Mouse (Mus musculus): ENCODE data around the gene Rps6ka1. TPM values are rescaled to one million over a fixed set of nuclear protein-coding genes. Genes with fewer than 3 reads are reported as not detected.

Rps6ka1 gene
- total and polyA plus RNA-seq, 2 experiments = 4.1 to 16.9 TPM

- Histone ChIP-seq H3K4me3 (ENCODE audit: insufficient read depth, low read depth, low read length) (peak overlapping the region; percentile 68), H3K36me3 (ENCODE audit: control insufficient read depth, insufficient read depth, low read length) (no peaks in the 10 kb centered on the region), H3K27me3 (ENCODE audit: control insufficient read depth, insufficient read depth, low read length) (no peaks in the 10 kb centered on the region), H3K27ac (replicated peaks; ENCODE audit: insufficient read depth, low read depth, low read length) (peak overlapping the region; percentile 97), H3K9ac (ENCODE audit: low read depth, low read length) (peak overlapping the region; percentile 88), H3K4me1 (ENCODE audit: control insufficient read depth, insufficient read depth, low read length) (peaks cover 8% of the 10 kb centered on the region), H3K79me2 (ENCODE audit: control insufficient read depth, insufficient read depth, low read length) (no peaks in the 10 kb centered on the region)
- TF ChIP-seq POLR2A (IDR thresholded peaks at IDR 0.05; ENCODE audit: extremely low read depth, insufficient read depth, low read length) (no peak), CTCF (IDR thresholded peaks at IDR 0.05; ENCODE audit: low read depth, low read length) (no peak)
- DNase-seq (ENCODE audit: extremely low read depth, low read depth, low spot score) = peak; percentile 82
- 16% methylated on average over 25 of the region's 25 CpGs for WGBS
These were observed 72.6 kb downstream of the Rps6ka1 start for GRCm38 (mm10) chr4:133814804-133815515.

- Histone ChIP-seq H3K27me3 (ENCODE audit: control insufficient read depth, insufficient read depth, low read length) (no peaks in the 10 kb centered on the region), H3K36me3 (ENCODE audit: control insufficient read depth, insufficient read depth, low read length) (no peaks in the 10 kb centered on the region), H3K79me2 (ENCODE audit: control insufficient read depth, insufficient read depth, low read length) (no peaks in the 10 kb centered on the region), H3K4me3 (ENCODE audit: insufficient read depth, low read depth, low read length) (peak overlapping the region; percentile 68), H3K27ac (replicated peaks; ENCODE audit: insufficient read depth, low read depth, low read length) (peak overlapping the region; percentile 100), H3K4me1 (ENCODE audit: control insufficient read depth, insufficient read depth, low read length) (peaks cover 8% of the 10 kb centered on the region), H3K9ac (ENCODE audit: low read depth, low read length) (peak overlapping the region; percentile 88)
- peak; percentile 71 for DNase-seq (ENCODE audit: extremely low read depth, low read depth, low spot score)
- TF ChIP-seq POLR2A (IDR thresholded peaks at IDR 0.05; ENCODE audit: extremely low read depth, insufficient read depth, low read length) (peak; percentile 56; the same call in 1 of the 2 replicates), CTCF (IDR thresholded peaks at IDR 0.05; ENCODE audit: low read depth, low read length) (peak; percentile 56)
- WGBS = under 1% methylated on average over 68 of the region's 80 CpGs
These were observed 73.4 kb downstream of the Rps6ka1 start for GRCm38 (mm10) chr4:133813992-133814803.

GRCm38 (mm10) chr4:133813174-133813991 lies 74.2 kb downstream of the Rps6ka1 start:
- Histone ChIP-seq H3K27me3 (ENCODE audit: control insufficient read depth, insufficient read depth, low read length) (no peaks in the 10 kb centered on the region), H3K4me3 (ENCODE audit: insufficient read depth, low read depth, low read length) (peak overlapping the region; percentile 68), H3K27ac (replicated peaks; ENCODE audit: insufficient read depth, low read depth, low read length) (peak overlapping the region; percentile 100), H3K36me3 (ENCODE audit: control insufficient read depth, insufficient read depth, low read length) (no peaks in the 10 kb centered on the region), H3K79me2 (ENCODE audit: control insufficient read depth, insufficient read depth, low read length) (no peaks in the 10 kb centered on the region), H3K4me1 (ENCODE audit: control insufficient read depth, insufficient read depth, low read length) (peaks cover 8% of the 10 kb centered on the region), H3K9ac (ENCODE audit: low read depth, low read length) (peak overlapping the region; percentile 88)
- under 1% methylated on average over 74 of the region's 101 CpGs for WGBS
- TF ChIP-seq POLR2A (IDR thresholded peaks at IDR 0.05; ENCODE audit: extremely low read depth, insufficient read depth, low read length) = peak; percentile 80
- no peak for TF ChIP-seq CTCF (IDR thresholded peaks at IDR 0.05; ENCODE audit: low read depth, low read length)
- DNase-seq (ENCODE audit: extremely low read depth, low read depth, low spot score) = peak; percentile 90

- no peaks in the 10 kb centered on the region for H3K27me3 ChIP-seq (ENCODE audit: control insufficient read depth, insufficient read depth, low read length)
- H3K9ac ChIP-seq (ENCODE audit: low read depth, low read length) = no peak overlapping the region
- H3K36me3 ChIP-seq (ENCODE audit: control insufficient read depth, insufficient read depth, low read length) = no peaks in the 10 kb centered on the region
- H3K27ac ChIP-seq (replicated peaks; ENCODE audit: insufficient read depth, low read depth, low read length) = peak overlapping the region; percentile 19; the same call in 1 of the 2 replicates
- H3K4me3 ChIP-seq (ENCODE audit: insufficient read depth, low read depth, low read length) = no peak overlapping the region
- TF ChIP-seq CTCF (IDR thresholded peaks at IDR 0.05; ENCODE audit: low read depth, low read length) (no peak), POLR2A (IDR thresholded peaks at IDR 0.05; ENCODE audit: extremely low read depth, insufficient read depth, low read length) (no peak)
- DNase-seq (ENCODE audit: extremely low read depth, low read depth, low spot score) = peak; percentile 43
- no peaks in the 10 kb centered on the region for H3K79me2 ChIP-seq (ENCODE audit: control insufficient read depth, insufficient read depth, low read length)
- no peaks in the 10 kb centered on the region for H3K4me1 ChIP-seq (ENCODE audit: control insufficient read depth, insufficient read depth, low read length)
- WGBS = 76% methylated on average over 15 of the region's 15 CpGs
These were observed 83.0 kb downstream of the Rps6ka1 start for GRCm38 (mm10) chr4:133804401-133805263.

GRCm38 (mm10) chr4:133800589-133800988 lies 87.0 kb downstream of the Rps6ka1 start:
- TF ChIP-seq CTCF (IDR thresholded peaks at IDR 0.05; ENCODE audit: low read depth, low read length) (no peak), POLR2A (IDR thresholded peaks at IDR 0.05; ENCODE audit: extremely low read depth, insufficient read depth, low read length) (no peak)
- no peak overlapping the region for H3K27ac ChIP-seq (replicated peaks; ENCODE audit: insufficient read depth, low read depth, low read length)
- no peaks in the 10 kb centered on the region for H3K79me2 ChIP-seq (ENCODE audit: control insufficient read depth, insufficient read depth, low read length)
- H3K27me3 ChIP-seq (ENCODE audit: control insufficient read depth, insufficient read depth, low read length) = no peaks in the 10 kb centered on the region
- DNase-seq (ENCODE audit: extremely low read depth, low read depth, low spot score) = no peak
- no peak overlapping the region for H3K9ac ChIP-seq (ENCODE audit: low read depth, low read length)
- 66% methylated on average over 6 of the region's 6 CpGs for WGBS
- no peaks in the 10 kb centered on the region for H3K36me3 ChIP-seq (ENCODE audit: control insufficient read depth, insufficient read depth, low read length)
- no peaks in the 10 kb centered on the region for H3K4me1 ChIP-seq (ENCODE audit: control insufficient read depth, insufficient read depth, low read length)
- no peak overlapping the region for H3K4me3 ChIP-seq (ENCODE audit: insufficient read depth, low read depth, low read length)

Other genes starting within 250 kb of the Rps6ka1 start
- 8.9 and 15.5 TPM in 2 replicates for gene Zdhhc18, start 237.6 kb downstream of the Rps6ka1 start, total RNA-seq (2014; rRNA removed)
- gene Zdhhc18, start 237.6 kb downstream of the Rps6ka1 start, polyA plus RNA-seq (2012; rRNA removed) = 18.5 and 21.3 TPM in 2 replicates
- gene Pigv, start 215.2 kb downstream of the Rps6ka1 start, total RNA-seq (2014; rRNA removed) = 5.9 and 6.4 TPM in 2 replicates
- gene Pigv, start 215.2 kb downstream of the Rps6ka1 start, polyA plus RNA-seq (2012; rRNA removed) = 5.9 and 7.5 TPM in 2 replicates
- gene Arid1a, start 131.0 kb downstream of the Rps6ka1 start, total RNA-seq (2014; rRNA removed) = 5.9 and 8.5 TPM in 2 replicates
- gene Arid1a, start 131.0 kb downstream of the Rps6ka1 start, polyA plus RNA-seq (2012; rRNA removed) = 21.9 and 25.2 TPM in 2 replicates
- 21.1 and 35.2 TPM in 2 replicates for gene Hmgn2, start 80.9 kb upstream of the Rps6ka1 start, total RNA-seq (2014; rRNA removed)
- 3.1 and 3.7 TPM in 2 replicates for gene Hmgn2, start 80.9 kb upstream of the Rps6ka1 start, polyA plus RNA-seq (2012; rRNA removed)
- gene Dhdds, start 113.1 kb upstream of the Rps6ka1 start, total RNA-seq (2014; rRNA removed) = 14.0 and 15.6 TPM in 2 replicates
- gene Dhdds, start 113.1 kb upstream of the Rps6ka1 start, polyA plus RNA-seq (2012; rRNA removed) = 19.2 and 21.3 TPM in 2 replicates
- not detected in 2 replicates for gene Lin28a, start 131.0 kb upstream of the Rps6ka1 start, total RNA-seq (2014; rRNA removed)
- gene Lin28a, start 131.0 kb upstream of the Rps6ka1 start, polyA plus RNA-seq (2012; rRNA removed) = not detected in 2 replicates
- not detected in 2 replicates for gene Zfp683, start 166.0 kb upstream of the Rps6ka1 start, total RNA-seq (2014; rRNA removed)
- 0.55 and 1.0 TPM in 2 replicates for gene Zfp683, start 166.0 kb upstream of the Rps6ka1 start, polyA plus RNA-seq (2012; rRNA removed)
- 0.94 and 1.4 TPM in 2 replicates for gene Crybg2, start 173.0 kb upstream of the Rps6ka1 start, total RNA-seq (2014; rRNA removed)
- gene Crybg2, start 173.0 kb upstream of the Rps6ka1 start, polyA plus RNA-seq (2012; rRNA removed) = 0.42 and 1.6 TPM in 2 replicates
- 20.0 and 26.8 TPM in 2 replicates for gene Cd52, start 207.3 kb upstream of the Rps6ka1 start, total RNA-seq (2014; rRNA removed)
- gene Cd52, start 207.3 kb upstream of the Rps6ka1 start, polyA plus RNA-seq (2012; rRNA removed) = 7.6 and 10.4 TPM in 2 replicates
- 0.09 and 0.34 TPM in 2 replicates for gene Ubxn11, start 214.8 kb upstream of the Rps6ka1 start, total RNA-seq (2014; rRNA removed)
- 0.66 and 1.2 TPM in 2 replicates for gene Ubxn11, start 214.8 kb upstream of the Rps6ka1 start, polyA plus RNA-seq (2012; rRNA removed)
- 6.0 and 10.3 TPM in 2 replicates for gene Sh3bgrl3, start 241.0 kb upstream of the Rps6ka1 start, total RNA-seq (2014; rRNA removed)
- 36.6 and 45.0 TPM in 2 replicates for gene Sh3bgrl3, start 241.0 kb upstream of the Rps6ka1 start, polyA plus RNA-seq (2012; rRNA removed)